Comparison of ENCODE assay signal across 8 mouse cellular contexts in the genomic region with DNA sequence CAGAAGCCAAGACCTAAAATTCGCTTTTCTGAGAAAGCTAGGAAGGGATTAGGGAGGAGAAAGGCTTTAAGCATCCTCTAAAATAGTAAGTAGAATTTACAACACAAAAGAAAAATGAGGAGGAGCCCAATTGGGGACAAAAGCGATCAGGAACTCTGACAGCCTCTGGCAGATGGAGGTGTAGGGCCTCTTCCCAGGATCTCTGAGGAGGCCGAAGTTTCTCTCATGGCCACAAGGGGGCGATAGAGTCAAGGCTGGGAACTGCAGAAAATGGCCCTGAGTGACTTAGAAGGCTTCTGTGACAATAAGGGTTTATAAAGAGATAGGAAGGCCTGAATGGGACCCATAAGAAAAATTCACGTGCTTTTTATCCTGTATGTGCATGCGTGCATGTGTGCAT.
DNase-seq lines count a peak whose midpoint lies in the region; ATAC-seq and TF ChIP-seq lines count a peak whose summit lies in the region.

No protein-coding gene starts in this region.

- no peak for TF ChIP-seq POLR2A in bone marrow macrophage, adult 2 months (IDR thresholded peaks at IDR 0.05; ENCODE audit: borderline replicate concordance, low read depth, low read length)
- TF ChIP-seq POLR2A in small intestine, adult 2 months (IDR thresholded peaks at IDR 0.05; ENCODE audit: low read depth, low read length): no peak

- H3K36me3 ChIP-seq in embryonic facial prominence, embryonic 11.5 days (replicated peaks; ENCODE audit: control insufficient read depth, insufficient read depth, low read depth, low read length): no peaks in the 10 kb centered on the region
- H3K36me3 ChIP-seq in small intestine, adult 2 months (ENCODE audit: control insufficient read depth, insufficient read depth, low read length): no peaks in the 10 kb centered on the region

- no peak overlapping the region for H3K9ac ChIP-seq in embryonic facial prominence, embryonic 11.5 days (replicated peaks; ENCODE audit: low read length)

- no peaks in the 10 kb centered on the region for H3K27me3 ChIP-seq in embryonic facial prominence, embryonic 11.5 days (ENCODE audit: control insufficient read depth, insufficient read depth, low read length)
- no peaks in the 10 kb centered on the region for H3K27me3 ChIP-seq in small intestine, adult 2 months (ENCODE audit: control insufficient read depth, insufficient read depth, low read length)

- 21% methylated on average over 6 of the region's 6 CpGs for WGBS in embryonic facial prominence, embryonic 11.5 days
- 33% methylated on average over 6 of the region's 6 CpGs for WGBS in small intestine, adult 2 months

- no peak overlapping the region for H3K4me3 ChIP-seq in bone marrow macrophage, adult 2 months (ENCODE audit: insufficient read depth, low read length)
- no peak overlapping the region for H3K4me3 ChIP-seq in embryonic facial prominence, embryonic 11.5 days (ENCODE audit: low read depth, low read length)
- no peak overlapping the region for H3K4me3 ChIP-seq in small intestine, adult 2 months (ENCODE audit: low read depth, low read length)

- no peak overlapping the region for H3K27ac ChIP-seq in bone marrow macrophage, adult 2 months (ENCODE audit: insufficient read depth, low read depth, low read length)
- H3K27ac ChIP-seq in embryonic facial prominence, embryonic 11.5 days (replicated peaks; ENCODE audit: low read depth, low read length): no peak overlapping the region
- no peak overlapping the region for H3K27ac ChIP-seq in small intestine, adult 2 months (ENCODE audit: insufficient read depth, low read depth, low read length)

- H3K4me1 ChIP-seq in bone marrow macrophage, adult 2 months (ENCODE audit: control insufficient read depth, insufficient read depth, low read length): no peaks in the 10 kb centered on the region
- H3K4me1 ChIP-seq in embryonic facial prominence, embryonic 11.5 days (ENCODE audit: control insufficient read depth, insufficient read depth, low read length): no peaks in the 10 kb centered on the region
- H3K4me1 ChIP-seq in small intestine, adult 2 months (ENCODE audit: control insufficient read depth, insufficient read depth, insufficient read length, low read length): no peaks in the 10 kb centered on the region

- DNase-seq in heart, adult 18-20 months: peak; percentile 14 to 53
- DNase-seq in heart, adult 11 months: no peak
- DNase-seq in B cell, adult 2 months: peak; percentile 29 to 35
- peak; percentile 78 for DNase-seq in embryonic facial prominence, embryonic 11.5 days (ENCODE audit: low spot score)
- DNase-seq in kidney, postnatal 4 days: peak; percentile 69
- DNase-seq in lung, postnatal 14 days: peak; percentile 47

- no peak for ATAC-seq in embryonic facial prominence, embryonic 11.5 days (replicated peaks; ENCODE audit: insufficient number of reproducible peaks, low FRiP score, low TSS enrichment, low read depth)

- H3K4me2 ChIP-seq in embryonic facial prominence, embryonic 11.5 days (ENCODE audit: low read depth, low read length): no peak overlapping the region

- H3K9me3 ChIP-seq in embryonic facial prominence, embryonic 11.5 days (replicated peaks; ENCODE audit: control insufficient read depth, low read length): no peaks in the 10 kb centered on the region

- TF ChIP-seq CTCF in bone marrow macrophage, adult 2 months (IDR thresholded peaks at IDR 0.05; ENCODE audit: low read depth, low read length): peak; percentile 65; the same call in 1 of the 2 replicates
- TF ChIP-seq CTCF in small intestine, adult 2 months (IDR thresholded peaks at IDR 0.05; ENCODE audit: extremely low read depth, insufficient read length, insufficient replicate concordance, low read depth, low read length): peak; percentile 84
